In genomic region chr8:36036271-36036670, GRCm38 (mm10) we compare ENCODE assay signal across 23 mouse cellular contexts.
"Had no signal": no experiment of that assay in that cellular context is flagged by ENCODE, and none has a peak within 500 bp of the region (broad histone marks: within the 10 kb centered on the region; RNA-seq: fewer than 3 reads in every experiment).

No protein-coding gene starts in this region.

- ATAC-seq: inflammation-experienced regulatory T-cells, adult 6 months; intestine, embryonic 16.5 days; liver, embryonic 12.5 days had no signal

- H3K36me3 ChIP-seq: limb, embryonic 10.5 days; limb, embryonic 13.5 days; liver, embryonic 12.5 days; liver, embryonic 15.5 days; lung, embryonic 15.5 days; midbrain, embryonic 10.5 days; neural tube, embryonic 12.5 days; neural tube, embryonic 15.5 days had no signal

- H3K4me1 ChIP-seq: limb, embryonic 10.5 days; limb, embryonic 13.5 days; liver, embryonic 12.5 days; liver, embryonic 15.5 days; megakaryocyte, embryonic 14.5 days; midbrain, embryonic 10.5 days; neural tube, embryonic 12.5 days; neural tube, embryonic 15.5 days had no signal

- H3K4me3 ChIP-seq: limb, embryonic 10.5 days; limb, embryonic 13.5 days; liver, embryonic 12.5 days; liver, embryonic 15.5 days; lung, embryonic 15.5 days; megakaryocyte, embryonic 14.5 days; midbrain, embryonic 10.5 days; neural tube, embryonic 12.5 days; neural tube, embryonic 15.5 days had no signal

- DNase-seq: kidney, adult 2 months; kidney, postnatal 36 days; liver; lung, adult 18-20 months; lung, postnatal 10 days; lung, postnatal 36 days; midbrain, embryonic 14.5 days; right cerebral cortex, adult 18-20 months; right cerebral cortex, postnatal 14 days; right cerebral cortex, postnatal 4 days had no signal

- H3K27me3 ChIP-seq: limb, embryonic 13.5 days; liver, embryonic 12.5 days; liver, embryonic 15.5 days; lung, embryonic 15.5 days; neural tube, embryonic 12.5 days; neural tube, embryonic 15.5 days had no signal

- H3K27ac ChIP-seq: kidney, postnatal 0 days; limb, embryonic 10.5 days; limb, embryonic 13.5 days; liver, embryonic 12.5 days; liver, embryonic 15.5 days; lung, embryonic 15.5 days; midbrain, embryonic 10.5 days; neural tube, embryonic 12.5 days; neural tube, embryonic 15.5 days; stomach, postnatal 0 days had no signal
